Mouse (Mus musculus) limb, embryonic 12.5 days (tissue): ENCODE data around the gene Tesc. TPM values are rescaled to one million over a fixed set of nuclear protein-coding genes. Genes with fewer than 3 reads are reported as not detected.
A peak's percentile ranks its signal among the peaks of the same experiment; 100 is the strongest.

Experiments used
- ATAC-seq: fragments of 200-750 bp; cut with Nextera tagmentation; 2 replicates; pipeline ENCODE4 v1.8.0; 2017; ENCODE audit warnings: low read depth, moderate TSS enrichment; ENCODE audit not compliant: insufficient number of reproducible peaks, insufficient read depth, low FRiP score, low TSS enrichment
- H3K27ac ChIP-seq: fragments of 300-500 bp; sonication (generic); 2 replicates; pipeline ENCODE4 v1.5.1; 2016; ENCODE audit warnings: mild to moderate bottlenecking, moderate library complexity
- H3K27me3 ChIP-seq: fragments of 300-500 bp; sonication (generic); 2 replicates; pipeline ENCODE4 v1.6.1; 2016; ENCODE audit warnings: mild to moderate bottlenecking, moderate library complexity
- H3K36me3 ChIP-seq: fragments of 300-500 bp; sonication (generic); 2 replicates; pipeline ENCODE4 v1.6.1; 2016; ENCODE audit warnings: mild to moderate bottlenecking, moderate library complexity
- H3K4me1 ChIP-seq: fragments of 300-500 bp; sonication (generic); replicated peaks from 2 replicates; pipeline ENCODE4 v1.6.1; 2016
- H3K4me2 ChIP-seq: fragments of 300-500 bp; sonication (generic); 2 replicates; pipeline ENCODE4 v1.6.1; 2016; ENCODE audit warnings: mild to moderate bottlenecking, moderate library complexity
- H3K4me3 ChIP-seq: fragments of 300-500 bp; sonication (generic); replicated peaks from 2 replicates; pipeline ENCODE4 v1.5.1; 2016; ENCODE audit warnings: mild to moderate bottlenecking
- H3K9ac ChIP-seq: fragments of 300-500 bp; sonication (generic); replicated peaks from 2 replicates; pipeline ENCODE4 v1.6.1; 2016; ENCODE audit warnings: mild to moderate bottlenecking, moderate library complexity
- H3K9me3 ChIP-seq: fragments of 300-500 bp; sonication (generic); 2 replicates; pipeline ENCODE4 v1.6.1; 2016; ENCODE audit warnings: mild to moderate bottlenecking, moderate library complexity
- WGBS: fragments of 180-500 bp; shearing (Covaris S2); methylation state at CpG from one replicate; pipeline ENCODE4 v1.1.7; 2016; 5-methylcytosine and 5-hydroxymethylcytosine counted together
- polyA plus RNA-seq: library from polyadenylated mRNA; unstranded; fragments of >200 nt; fragmentation: Nextera tagmentation; extraction: Ambion mirVana; gene quantifications from 2 replicates; pipeline ENCODE4 v1.2.1, GENCODE M21; 2016

Tesc gene
- polyA plus RNA-seq, result 0.49 and 0.74 TPM in 2 replicates

DNA sequence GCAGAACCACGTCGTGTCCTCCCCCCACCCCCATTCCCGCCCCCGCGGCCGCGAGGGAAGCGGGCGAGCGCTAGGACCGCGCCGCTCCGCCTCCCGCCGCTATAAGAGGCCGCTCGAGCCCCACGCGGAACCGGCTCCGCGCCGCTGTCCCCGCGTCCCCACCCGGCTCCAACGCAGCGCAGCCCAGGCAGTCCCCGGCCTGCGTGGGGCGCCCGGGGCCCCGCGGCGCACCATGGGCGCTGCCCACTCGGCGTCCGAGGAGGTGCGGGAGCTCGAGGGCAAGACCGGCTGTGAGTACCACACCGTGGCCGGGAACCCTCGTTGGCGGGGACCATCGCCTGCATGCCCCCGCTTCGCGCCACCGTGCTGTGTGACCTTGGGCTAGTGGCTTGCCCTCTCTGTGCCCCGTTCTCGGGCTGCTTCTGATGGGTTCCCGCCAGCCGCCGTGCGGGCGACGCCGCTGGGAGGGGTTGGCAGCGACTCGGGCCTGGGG is at the start of gene Tesc:
TSS of gene Tesc (plus strand) at position 46 of the 493 bp plus-strand sequence.
- H3K27ac ChIP-seq, result no peak within 1 kb of the TSS
- no peak for ATAC-seq
- H3K27me3 ChIP-seq, result peaks cover 68% of the 10 kb centered on the region
- peak within 1 kb of the TSS; percentile 71 for H3K4me3 ChIP-seq
- no peaks in the 10 kb centered on the region for H3K9me3 ChIP-seq
- H3K4me2 ChIP-seq, result peak within 1 kb of the TSS; percentile 100
- WGBS, result under 1% methylated on average over 46 of the region's 63 CpGs
- peak within 1 kb of the TSS; percentile 57 for H3K9ac ChIP-seq
- H3K36me3 ChIP-seq, result no peaks in the 10 kb centered on the region
- peaks cover 39% of the 10 kb centered on the region for H3K4me1 ChIP-seq

- 60% methylated on average over 17 of the region's 17 CpGs for WGBS
- no peak for ATAC-seq
- Histone ChIP-seq H3K36me3 (peaks cover 44% of the 10 kb centered on the region), H3K4me1 (peaks cover 20% of the 10 kb centered on the region), H3K27ac (0 out of 2 replicates have a peak overlapping the region, but pooled peaks have one; percentile 5), H3K9ac (peak overlapping the region; percentile 94), H3K4me2 (peak overlapping the region; percentile 85), H3K9me3 (no peaks in the 10 kb centered on the region), H3K4me3 (peak overlapping the region; percentile 99), H3K27me3 (no peaks in the 10 kb centered on the region)
Observed at GRCm38 (mm10) chr5:117978159-117978697, 49.3 kb upstream of the Tesc start.

DNA sequence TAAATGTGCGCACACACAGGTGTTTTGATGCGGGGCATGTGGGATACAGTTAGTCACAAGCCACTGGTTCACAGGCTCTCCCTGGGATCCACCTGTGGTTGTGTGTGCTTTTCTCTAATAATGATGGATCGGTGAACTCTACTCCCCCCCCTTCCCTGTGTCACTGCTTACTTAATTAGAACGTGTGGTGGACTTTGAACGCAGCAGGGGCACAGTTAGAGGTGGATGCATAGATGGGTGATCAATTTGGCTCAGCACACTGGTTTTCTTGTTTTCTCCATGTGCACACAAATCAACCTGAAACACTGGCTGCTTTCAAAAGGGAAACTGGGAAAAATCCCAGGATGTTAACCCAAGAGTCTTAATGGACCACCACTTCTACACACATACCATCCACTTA is 48.5 kb upstream of the Tesc start:
- H3K36me3 ChIP-seq, result peaks cover 52% of the 10 kb centered on the region
- no peaks in the 10 kb centered on the region for H3K27me3 ChIP-seq
- H3K4me2 ChIP-seq, result peak overlapping the region; percentile 85; the same call in 1 of the 2 replicates
- H3K4me1 ChIP-seq, result peaks cover 20% of the 10 kb centered on the region
- no peak overlapping the region for H3K9ac ChIP-seq
- no peak for ATAC-seq
- no peaks in the 10 kb centered on the region for H3K9me3 ChIP-seq
- WGBS, result 77% methylated on average over 5 of the region's 5 CpGs
- no peak overlapping the region for H3K27ac ChIP-seq
- no peak overlapping the region for H3K4me3 ChIP-seq

- Histone ChIP-seq H3K4me2 (no peak overlapping the region), H3K36me3 (peaks cover 71% of the 10 kb centered on the region), H3K27ac (no peak overlapping the region), H3K4me1 (peaks cover 20% of the 10 kb centered on the region), H3K4me3 (no peak overlapping the region), H3K9ac (no peak overlapping the region), H3K27me3 (no peaks in the 10 kb centered on the region), H3K9me3 (no peaks in the 10 kb centered on the region)
- no peak for ATAC-seq
- 92% methylated on average over 8 of the region's 8 CpGs for WGBS
Observed at GRCm38 (mm10) chr5:117980921-117981320, 46.6 kb upstream of the Tesc start.

- no peak overlapping the region for H3K4me3 ChIP-seq
- no peak overlapping the region for H3K9ac ChIP-seq
- H3K4me2 ChIP-seq, result no peak overlapping the region
- peaks cover 81% of the 10 kb centered on the region for H3K36me3 ChIP-seq
- no peaks in the 10 kb centered on the region for H3K27me3 ChIP-seq
- WGBS, result 87% methylated on average over 5 of the region's 5 CpGs
- ATAC-seq, result no peak
- H3K9me3 ChIP-seq, result no peaks in the 10 kb centered on the region
- no peak overlapping the region for H3K27ac ChIP-seq
- peaks cover 20% of the 10 kb centered on the region for H3K4me1 ChIP-seq
Observed at GRCm38 (mm10) chr5:117981943-117982342, 45.6 kb upstream of the Tesc start.

GRCm38 (mm10) chr5:117986327-117986726 is 41.2 kb upstream of the Tesc start:
- no peaks in the 10 kb centered on the region for H3K27me3 ChIP-seq
- H3K9ac ChIP-seq, result no peak overlapping the region
- no peak for ATAC-seq
- no peak overlapping the region for H3K4me3 ChIP-seq
- H3K4me2 ChIP-seq, result no peak overlapping the region
- peaks cover 100% of the 10 kb centered on the region for H3K36me3 ChIP-seq
- WGBS, result 65% methylated on average over 4 of the region's 4 CpGs
- H3K27ac ChIP-seq, result no peak overlapping the region
- no peaks in the 10 kb centered on the region for H3K4me1 ChIP-seq
- no peaks in the 10 kb centered on the region for H3K9me3 ChIP-seq

DNA sequence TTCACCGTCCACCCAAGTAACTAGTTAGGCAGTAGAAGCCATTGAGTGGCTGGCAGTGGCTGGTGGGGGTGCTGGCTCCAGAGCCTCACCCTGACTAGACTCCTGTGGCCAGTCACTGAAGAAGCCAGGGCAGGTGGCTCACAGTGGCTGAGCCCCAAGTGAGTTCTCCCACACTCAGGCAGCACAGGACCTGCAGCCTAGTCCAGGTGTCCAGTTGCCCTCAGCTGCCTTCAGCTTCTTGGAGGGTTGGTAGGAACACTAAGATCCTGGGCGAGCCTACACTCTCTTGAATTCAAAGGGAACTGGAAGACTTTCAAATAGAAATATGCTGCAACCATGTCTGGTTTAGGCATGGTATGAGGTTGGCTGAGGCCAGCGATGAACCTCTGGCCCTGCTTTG is 39.7 kb upstream of the Tesc start:
- Histone ChIP-seq H3K36me3 (peaks cover 100% of the 10 kb centered on the region), H3K4me1 (no peaks in the 10 kb centered on the region), H3K9me3 (no peaks in the 10 kb centered on the region), H3K4me2 (no peak overlapping the region), H3K27me3 (no peaks in the 10 kb centered on the region), H3K4me3 (no peak overlapping the region), H3K27ac (no peak overlapping the region), H3K9ac (no peak overlapping the region)
- 89% methylated on average over 3 of the region's 3 CpGs for WGBS
- no peak for ATAC-seq

GRCm38 (mm10) chr5:117988367-117988766 is 39.2 kb upstream of the Tesc start:
- Histone ChIP-seq H3K4me3 (no peak overlapping the region), H3K9ac (no peak overlapping the region), H3K4me2 (no peak overlapping the region), H3K36me3 (peaks cover 100% of the 10 kb centered on the region), H3K27ac (no peak overlapping the region), H3K27me3 (no peaks in the 10 kb centered on the region), H3K9me3 (no peaks in the 10 kb centered on the region), H3K4me1 (no peaks in the 10 kb centered on the region)
- no peak for ATAC-seq
- 89% methylated on average over 9 of the region's 9 CpGs for WGBS

DNA sequence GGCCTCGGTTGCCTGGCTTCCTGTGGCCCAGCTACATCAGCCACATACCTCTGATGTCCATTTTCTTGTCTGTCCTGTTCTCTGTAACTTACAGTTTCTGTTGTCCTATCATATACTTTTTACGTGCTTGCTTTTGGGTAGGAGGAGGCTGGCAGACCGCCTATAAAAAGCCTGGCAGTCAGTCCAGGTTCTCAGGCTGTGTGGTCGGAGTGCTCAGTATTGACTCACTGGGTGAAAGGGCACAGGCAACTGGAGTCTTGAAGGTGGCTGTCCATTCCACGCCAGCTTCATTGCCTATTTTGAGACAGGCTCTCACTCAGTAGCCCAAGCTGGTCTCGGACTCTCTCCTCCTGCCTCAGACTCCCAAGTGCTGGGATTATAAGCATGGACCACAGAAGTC is 37.8 kb upstream of the Tesc start:
- H3K4me2 ChIP-seq, result no peak overlapping the region
- no peak overlapping the region for H3K27ac ChIP-seq
- H3K9ac ChIP-seq, result no peak overlapping the region
- no peak for ATAC-seq
- H3K9me3 ChIP-seq, result no peaks in the 10 kb centered on the region
- no peaks in the 10 kb centered on the region for H3K4me1 ChIP-seq
- H3K36me3 ChIP-seq, result peaks cover 100% of the 10 kb centered on the region
- 83% methylated on average over 6 of the region's 6 CpGs for WGBS
- H3K27me3 ChIP-seq, result no peaks in the 10 kb centered on the region
- no peak overlapping the region for H3K4me3 ChIP-seq

- Histone ChIP-seq H3K4me1 (no peaks in the 10 kb centered on the region), H3K27ac (no peak overlapping the region), H3K9ac (no peak overlapping the region), H3K4me3 (no peak overlapping the region), H3K4me2 (no peak overlapping the region), H3K27me3 (no peaks in the 10 kb centered on the region), H3K9me3 (no peaks in the 10 kb centered on the region), H3K36me3 (peaks cover 100% of the 10 kb centered on the region)
- no peak for ATAC-seq
- WGBS, result 83% methylated on average over 3 of the region's 3 CpGs
Observed at GRCm38 (mm10) chr5:117990957-117991356, 36.6 kb upstream of the Tesc start.

DNA sequence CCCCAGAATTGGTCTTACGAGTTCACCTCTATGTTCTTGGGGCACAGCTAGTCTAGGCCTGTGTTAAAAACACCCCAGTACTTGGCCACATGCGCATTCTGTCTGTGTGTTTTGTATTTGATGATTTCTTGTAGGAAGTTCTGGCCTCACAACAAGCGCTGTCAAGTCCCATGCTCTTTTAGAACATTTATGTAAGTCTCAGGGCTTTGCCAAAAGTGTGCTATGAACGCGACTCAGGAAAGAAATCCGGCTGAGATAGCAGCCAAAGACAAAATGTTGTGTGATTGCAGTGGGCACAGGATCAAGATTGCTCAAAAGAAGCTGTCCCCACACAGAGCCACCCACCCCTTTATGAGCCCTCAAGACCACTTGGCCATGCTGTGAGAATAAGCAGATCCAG is 34.0 kb upstream of the Tesc start:
- H3K27me3 ChIP-seq, result no peaks in the 10 kb centered on the region
- H3K4me2 ChIP-seq, result no peak overlapping the region
- H3K4me1 ChIP-seq, result no peaks in the 10 kb centered on the region
- no peak overlapping the region for H3K9ac ChIP-seq
- no peak overlapping the region for H3K27ac ChIP-seq
- no peaks in the 10 kb centered on the region for H3K9me3 ChIP-seq
- no peak for ATAC-seq
- no peak overlapping the region for H3K4me3 ChIP-seq
- peaks cover 99% of the 10 kb centered on the region for H3K36me3 ChIP-seq
- 95% methylated on average over 6 of the region's 6 CpGs for WGBS

- Histone ChIP-seq H3K4me3 (no peak overlapping the region), H3K9me3 (no peaks in the 10 kb centered on the region), H3K4me2 (no peak overlapping the region), H3K27me3 (no peaks in the 10 kb centered on the region), H3K27ac (no peak overlapping the region), H3K36me3 (peaks cover 97% of the 10 kb centered on the region), H3K9ac (no peak overlapping the region), H3K4me1 (no peaks in the 10 kb centered on the region)
- 91% methylated on average over 8 of the region's 8 CpGs for WGBS
- ATAC-seq, result no peak
Observed at GRCm38 (mm10) chr5:117995372-117995901, 32.1 kb upstream of the Tesc start.
